Mouse (Mus musculus) cerebellum, adult 2 months (tissue): Measurements from ENCODE around the gene Olfr640.

Source experiments
- CTCF ChIP-seq: fragments of 200-500 bp; IDR thresholded peaks from 2 replicates; pipeline ENCODE4 v1.5.1; 2011; ENCODE audit warnings: low read depth, mild to moderate bottlenecking, control low read depth, low read length, moderate library complexity, borderline replicate concordance; ENCODE audit not compliant: insufficient read depth
- POLR2A ChIP-seq: fragments of 200-500 bp; IDR thresholded peaks from 2 replicates; pipeline ENCODE4 v1.6.1; 2011; ENCODE audit warnings: low read length, control low read depth, borderline replicate concordance; ENCODE audit not compliant: insufficient read depth

DNA sequence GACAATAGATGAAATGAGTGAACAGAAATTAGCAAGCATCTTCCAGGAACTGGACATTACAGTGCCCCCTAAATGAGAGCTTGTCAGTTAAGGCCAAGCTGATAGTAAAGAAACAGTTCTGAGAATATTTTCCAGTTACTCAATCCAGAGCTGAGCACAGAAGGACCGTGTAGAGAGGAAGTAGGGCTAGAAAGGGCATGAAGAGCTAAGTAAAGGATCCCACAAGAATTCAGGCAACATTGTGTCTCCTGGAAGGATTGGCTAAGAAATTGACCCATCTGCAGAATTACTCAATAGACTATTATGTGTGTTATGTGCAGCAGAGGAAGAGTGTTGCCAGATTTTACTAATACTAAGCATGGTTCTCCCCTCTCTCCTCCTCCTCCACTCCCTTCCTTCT is 53.6 kb downstream of the Olfr640 start:
- TF ChIP-seq CTCF (no peak), POLR2A (no peak)
